Mouse (Mus musculus) olfactory bulb, adult 2 months (tissue): ENCODE data around the gene Mre11a.

Experiments
- CTCF ChIP-seq: fragments of 200-500 bp; IDR thresholded peaks from 2 replicates; pipeline ENCODE4 v1.5.1; 2012; ENCODE audit warnings: low read depth, mild to moderate bottlenecking, low read length, moderate library complexity; ENCODE audit not compliant: insufficient read depth
- POLR2A ChIP-seq: fragments of 200-500 bp; IDR thresholded peaks from 2 replicates; pipeline ENCODE4 v1.6.1; 2012; ENCODE audit warnings: mild to moderate bottlenecking, low read depth, low read length, moderate library complexity; ENCODE audit not compliant: insufficient read depth

- TF ChIP-seq POLR2A, result no peak
- no peak for TF ChIP-seq CTCF
Measured at GRCm38 (mm10) chr9:14839970-14840369, 55.5 kb downstream of the Mre11a start.
